Mouse (Mus musculus): ENCODE measurements at regions not wholly inside any gene's neighbourhood (a gene's known extent, or its start where the extent isn't known, plus 50 kb on each side); places are given as distances from the start of the nearest gene placed in this dataset.

- in situ Hi-C loops (cut with MboI; ENCODE audit: low pct_ligation_motif_present, low pct_unique_long_range_greater_than_20kb, low sequenced_read_pairs) (no loop called here), dilution Hi-C loops (cut with MboI; ENCODE audit: extremely low pct_ligation_motif_present, extremely low pct_unique_long_range_greater_than_20kb, low sequenced_read_pairs) (no loop called here)
- H3K4me3 ChIP-seq (replicated peaks in 1 of 3; ENCODE audit: low read depth in 2 of 3, low read length in 2 of 3, poor library complexity in 1 of 3) = no peak overlapping the region
- H3K27ac ChIP-seq (ENCODE audit: insufficient read depth, low read depth) = no peak overlapping the region
- H3K79me2 ChIP-seq (replicated peaks; ENCODE audit: control insufficient read depth, extremely low read depth, insufficient read depth, poor library complexity, severe bottlenecking) = no peaks in the 10 kb centered on the region
- TF ChIP-seq E2F4 (IDR thresholded peaks at IDR 0.05; ENCODE audit: insufficient replicate concordance, low read depth, low read length) = no peak
- no peak for TF ChIP-seq POLR2A (IDR thresholded peaks at IDR 0.05; ENCODE audit: low read depth, low read length)
- no peaks in the 10 kb centered on the region for H3K4me1 ChIP-seq (ENCODE audit: control insufficient read depth in 1 of 2, insufficient read depth in 2 of 2)
- no peaks in the 10 kb centered on the region for H3K27me3 ChIP-seq (replicated peaks)
- no peak overlapping the region for H3K4me2 ChIP-seq (ENCODE audit: insufficient read depth, low read depth, poor library complexity, severe bottlenecking)
- H3K36me3 ChIP-seq (replicated peaks in 1 of 2; ENCODE audit: control insufficient read depth in 1 of 2, insufficient read depth in 1 of 2, low read length in 1 of 2) = no peaks in the 10 kb centered on the region
- H3K9me3 ChIP-seq (replicated peaks; ENCODE audit: low read length) = no peaks in the 10 kb centered on the region
- no peak overlapping the region for H3K9ac ChIP-seq (ENCODE audit: insufficient read depth, low read depth)
- no peak for DNase-seq (ENCODE audit: extremely low read depth)
These were observed 81.9 kb upstream of the Pax6 start for GRCm38 (mm10) chr2:105586782-105587181.

GRCm38 (mm10) chr2:105594131-105594530 is 74.6 kb upstream of the Pax6 start:
- no peaks in the 10 kb centered on the region for H3K27me3 ChIP-seq (replicated peaks)
- H3K27ac ChIP-seq (ENCODE audit: insufficient read depth, low read depth) = no peak overlapping the region
- no peak overlapping the region for H3K4me3 ChIP-seq (replicated peaks in 1 of 3; ENCODE audit: low read depth in 2 of 3, low read length in 2 of 3, poor library complexity in 1 of 3)
- no peak for DNase-seq (ENCODE audit: extremely low read depth)
- H3K79me2 ChIP-seq (replicated peaks; ENCODE audit: control insufficient read depth, extremely low read depth, insufficient read depth, poor library complexity, severe bottlenecking) = no peaks in the 10 kb centered on the region
- peaks cover 0 to 4% of the 10 kb centered on the region in 2 experiments; a peak in 1 of 4 replicates for H3K4me1 ChIP-seq (ENCODE audit: control insufficient read depth in 1 of 2, insufficient read depth in 2 of 2)
- no peaks in the 10 kb centered on the region for H3K36me3 ChIP-seq (replicated peaks in 1 of 2; ENCODE audit: control insufficient read depth in 1 of 2, insufficient read depth in 1 of 2, low read length in 1 of 2)
- no peak for TF ChIP-seq POLR2AphosphoS2 (IDR thresholded peaks at IDR 0.05; ENCODE audit: low read depth, low read length)
- TF ChIP-seq GABPA (IDR thresholded peaks at IDR 0.05; ENCODE audit: insufficient replicate concordance, low read depth, low read length) = no peak
- no peak for TF ChIP-seq JUN (IDR thresholded peaks at IDR 0.05; ENCODE audit: insufficient read depth, low read depth, low read length)
- no peak for TF ChIP-seq TCF12 (IDR thresholded peaks at IDR 0.05; ENCODE audit: low read depth, low read length)
- TF ChIP-seq MEF2A (IDR thresholded peaks at IDR 0.05; ENCODE audit: borderline replicate concordance, low read depth, low read length) = no peak
- no peak for TF ChIP-seq E2F4 (IDR thresholded peaks at IDR 0.05; ENCODE audit: insufficient replicate concordance, low read depth, low read length)
- TF ChIP-seq RCOR1 (conservative IDR thresholded peaks at IDR 0.05; ENCODE audit: low read depth, low read length) = no peak
- no peak overlapping the region for H3K9ac ChIP-seq (ENCODE audit: insufficient read depth, low read depth)
- in situ Hi-C loops (cut with MboI; ENCODE audit: low pct_ligation_motif_present, low pct_unique_long_range_greater_than_20kb, low sequenced_read_pairs) (no loop called here), dilution Hi-C loops (cut with MboI; ENCODE audit: extremely low pct_ligation_motif_present, extremely low pct_unique_long_range_greater_than_20kb, low sequenced_read_pairs) (no loop called here)
- no peak overlapping the region for H3K4me2 ChIP-seq (ENCODE audit: insufficient read depth, low read depth, poor library complexity, severe bottlenecking)
- no peaks in the 10 kb centered on the region for H3K9me3 ChIP-seq (replicated peaks; ENCODE audit: low read length)

- Histone ChIP-seq H3K36me3 (replicated peaks in 1 of 2; ENCODE audit: control insufficient read depth in 1 of 2, insufficient read depth in 1 of 2, low read length in 1 of 2) (no peaks in the 10 kb centered on the region), H3K4me1 (ENCODE audit: control insufficient read depth in 1 of 2, insufficient read depth in 2 of 2) (no peaks in the 10 kb centered on the region), H3K27ac (ENCODE audit: insufficient read depth, low read depth) (no peak overlapping the region), H3K27me3 (replicated peaks) (no peaks in the 10 kb centered on the region), H3K9me3 (replicated peaks; ENCODE audit: low read length) (no peaks in the 10 kb centered on the region), H3K4me2 (ENCODE audit: insufficient read depth, low read depth, poor library complexity, severe bottlenecking) (no peak overlapping the region), H3K79me2 (replicated peaks; ENCODE audit: control insufficient read depth, extremely low read depth, insufficient read depth, poor library complexity, severe bottlenecking) (no peaks in the 10 kb centered on the region), H3K9ac (ENCODE audit: insufficient read depth, low read depth) (no peak overlapping the region), H3K4me3 (replicated peaks in 1 of 3; ENCODE audit: low read depth in 2 of 3, low read length in 2 of 3, poor library complexity in 1 of 3) (no peak overlapping the region)
- TF ChIP-seq POLR2A (IDR thresholded peaks at IDR 0.05; ENCODE audit: low read depth, low read length) = no peak
- TF ChIP-seq BHLHE40 (IDR thresholded peaks at IDR 0.05; ENCODE audit: low read depth, low read length) = no peak
- no peak for TF ChIP-seq ZNF384 (IDR thresholded peaks at IDR 0.05; ENCODE audit: low read depth, low read length)
- TF ChIP-seq KAT2A (IDR thresholded peaks at IDR 0.05; ENCODE audit: insufficient replicate concordance, low read length) = no peak
- TF ChIP-seq MEF2A (IDR thresholded peaks at IDR 0.05; ENCODE audit: borderline replicate concordance, low read depth, low read length) = no peak
- TF ChIP-seq SMC3 (IDR thresholded peaks at IDR 0.05; ENCODE audit: low read depth, low read length) = no peak
- no peak for TF ChIP-seq ETS1 (conservative IDR thresholded peaks at IDR 0.05; ENCODE audit: low read depth, low read length)
- TF ChIP-seq CTCF (conservative IDR thresholded peaks at IDR 0.05 in 1 of 2, IDR thresholded peaks at IDR 0.05 in 1 of 2; ENCODE audit: low read depth in 2 of 2, low read length in 2 of 2) = no peak
- TF ChIP-seq E2F4 (IDR thresholded peaks at IDR 0.05; ENCODE audit: insufficient replicate concordance, low read depth, low read length) = no peak
- no peak for TF ChIP-seq POLR2AphosphoS2 (IDR thresholded peaks at IDR 0.05; ENCODE audit: low read depth, low read length)
- TF ChIP-seq GABPA (IDR thresholded peaks at IDR 0.05; ENCODE audit: insufficient replicate concordance, low read depth, low read length) = no peak
- TF ChIP-seq USF2 (conservative IDR thresholded peaks at IDR 0.05; ENCODE audit: low read depth, low read length) = no peak
- TF ChIP-seq MAZ (IDR thresholded peaks at IDR 0.05; ENCODE audit: low read depth, low read length) = no peak
- no peak for TF ChIP-seq JUND (conservative IDR thresholded peaks at IDR 0.05; ENCODE audit: low read depth, low read length)
- TF ChIP-seq ELF1 (IDR thresholded peaks at IDR 0.05; ENCODE audit: low read depth, low read length) = no peak
- TF ChIP-seq EP300 (IDR thresholded peaks at IDR 0.05; ENCODE audit: low read length) = no peak
- no peak for TF ChIP-seq RCOR1 (conservative IDR thresholded peaks at IDR 0.05; ENCODE audit: low read depth, low read length)
- no peak for TF ChIP-seq JUN (IDR thresholded peaks at IDR 0.05; ENCODE audit: insufficient read depth, low read depth, low read length)
- TF ChIP-seq NRF1 (IDR thresholded peaks at IDR 0.05; ENCODE audit: low read depth, low read length) = no peak
- in situ Hi-C loops (cut with MboI; ENCODE audit: low pct_ligation_motif_present, low pct_unique_long_range_greater_than_20kb, low sequenced_read_pairs) (loop anchor here (25.0 kb wide), 1 partner anchor 583 kb away; no protein-coding TSS in a partner anchor), dilution Hi-C loops (cut with MboI; ENCODE audit: extremely low pct_ligation_motif_present, extremely low pct_unique_long_range_greater_than_20kb, low sequenced_read_pairs) (no loop called here)
- DNase-seq (ENCODE audit: extremely low read depth) = no peak
These were observed 64.1 kb upstream of the Pax6 start for GRCm38 (mm10) chr2:105604553-105605116.
